Mouse (Mus musculus): Measurements from ENCODE around the gene Ankrd10.

DNA sequence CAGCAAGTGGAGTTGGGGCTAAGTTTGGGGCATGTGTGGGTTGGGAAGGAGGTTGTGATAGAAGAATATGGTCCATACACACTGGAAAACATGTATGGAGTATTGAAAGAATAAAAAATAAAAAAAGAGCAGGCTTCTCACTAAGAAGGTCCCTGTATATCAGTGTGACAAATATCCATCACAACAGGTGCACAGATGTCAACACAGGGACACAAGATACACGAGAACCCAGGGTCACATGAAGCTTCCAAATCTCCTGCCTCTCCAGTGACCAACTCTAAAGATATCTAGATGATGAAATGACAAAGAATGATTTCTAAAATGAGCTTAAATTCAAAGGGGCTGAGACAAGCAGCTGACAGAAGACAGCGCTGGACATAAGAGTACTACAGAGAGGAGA is 32.8 kb upstream of the Ankrd10 start:
- no peak for TF ChIP-seq CTCF (IDR thresholded peaks at IDR 0.05; ENCODE audit: borderline replicate concordance, control insufficient read depth, extremely low read depth, insufficient read depth, low read length, poor library complexity)
- TF ChIP-seq POLR2A (IDR thresholded peaks at IDR 0.05; ENCODE audit: control insufficient read depth, extremely low read depth, insufficient read depth, low read length, poor library complexity), result no peak

All from thymus, adult 2 months (tissue).